Comparison of ENCODE assay signal across 8 mouse cellular contexts in the genomic region with DNA sequence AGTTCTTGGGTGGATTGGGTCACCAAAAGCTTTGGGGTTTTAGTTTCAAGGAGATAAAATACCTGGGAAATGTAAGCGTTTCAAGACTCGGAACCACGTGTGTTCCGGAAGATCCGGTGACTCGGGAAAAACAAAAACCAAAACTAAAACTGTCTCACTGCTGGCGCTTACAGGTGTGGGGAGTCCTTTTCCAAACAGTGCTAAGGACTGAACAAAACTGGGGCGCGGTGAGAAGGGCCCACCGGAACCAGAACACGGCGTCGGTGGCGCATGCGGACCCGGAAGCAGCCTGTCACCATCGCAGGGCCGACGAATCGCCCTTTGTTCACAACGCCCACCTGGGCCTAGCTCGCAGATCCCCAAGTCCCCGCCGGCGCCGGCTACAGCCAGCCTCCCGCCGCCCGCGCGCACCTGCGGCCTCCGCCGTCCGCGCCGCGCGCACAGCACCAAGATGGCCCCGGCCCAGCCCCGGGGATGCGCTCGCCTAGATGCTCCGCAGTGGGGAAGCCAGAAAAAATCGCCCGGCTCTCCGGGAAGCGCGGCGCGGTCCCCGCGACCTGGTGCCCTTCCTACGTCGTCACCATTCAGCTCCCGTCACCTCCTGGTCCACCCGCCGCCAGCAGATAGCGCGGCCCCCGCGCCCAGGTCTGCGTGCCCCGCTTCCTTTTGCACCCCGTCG. TPM values are rescaled to one million over a fixed set of nuclear protein-coding genes. Genes with fewer than 3 reads are reported as not detected.
DNase-seq lines count a peak whose midpoint lies in the region; ATAC-seq and TF ChIP-seq lines count a peak whose summit lies in the region.

No protein-coding gene starts in this region.

- TF ChIP-seq CTCF in spleen, adult 2 months (IDR thresholded peaks at IDR 0.05; ENCODE audit: extremely low read depth, insufficient read depth, insufficient read length, insufficient replicate concordance), result no peak
- TF ChIP-seq CTCF in kidney, postnatal 0 days (IDR thresholded peaks at IDR 0.05; ENCODE audit: low read depth), result no peak
- no peak for TF ChIP-seq CTCF in lung, adult 2 months (IDR thresholded peaks at IDR 0.05; ENCODE audit: insufficient read depth, low read length)

- peaks cover 12% of the 10 kb centered on the region for H3K4me1 ChIP-seq in spleen, adult 2 months (ENCODE audit: control insufficient read depth, insufficient read depth, insufficient read length)
- peaks cover 7% of the 10 kb centered on the region for H3K4me1 ChIP-seq in brown adipose tissue, adult 24 weeks (ENCODE audit: control insufficient read depth, insufficient read depth, insufficient read length, low read length)
- H3K4me1 ChIP-seq in heart, embryonic 10.5 days, result peaks cover 27% of the 10 kb centered on the region
- H3K4me1 ChIP-seq in kidney, postnatal 0 days (replicated peaks; ENCODE audit: insufficient read depth, low read length), result peaks cover 6% of the 10 kb centered on the region; the same call in 1 of the 2 replicates
- peaks cover 5% of the 10 kb centered on the region for H3K4me1 ChIP-seq in lung, adult 2 months (ENCODE audit: control insufficient read depth, insufficient read depth, low read length)
- peaks cover 29% of the 10 kb centered on the region for H3K4me1 ChIP-seq in neural tube, embryonic 14.5 days (ENCODE audit: control insufficient read depth, insufficient read depth, low read length)

- peaks cover 15% of the 10 kb centered on the region for H3K36me3 ChIP-seq in spleen, adult 2 months (ENCODE audit: control insufficient read depth, insufficient read depth, low read length)
- H3K36me3 ChIP-seq in heart, embryonic 10.5 days, result peaks cover 29% of the 10 kb centered on the region
- H3K36me3 ChIP-seq in kidney, postnatal 0 days (ENCODE audit: insufficient read depth, low read length), result peaks cover 27% of the 10 kb centered on the region
- H3K36me3 ChIP-seq in neural tube, embryonic 14.5 days (ENCODE audit: control insufficient read depth, insufficient read depth, low read length), result peaks cover 25% of the 10 kb centered on the region

- H3K4me2 ChIP-seq in kidney, postnatal 0 days (ENCODE audit: low read length), result peak overlapping the region; percentile 65
- peak overlapping the region; percentile 81 for H3K4me2 ChIP-seq in neural tube, embryonic 14.5 days (ENCODE audit: low read depth, low read length)

- no peaks in the 10 kb centered on the region for H3K9me3 ChIP-seq in heart, embryonic 10.5 days
- no peaks in the 10 kb centered on the region for H3K9me3 ChIP-seq in kidney, postnatal 0 days (replicated peaks; ENCODE audit: low read length)
- no peaks in the 10 kb centered on the region for H3K9me3 ChIP-seq in neural tube, embryonic 14.5 days (ENCODE audit: control insufficient read depth, low read length)

- H3K9ac ChIP-seq in kidney, postnatal 0 days (ENCODE audit: low read depth, low read length), result peak overlapping the region; percentile 84
- peak overlapping the region; percentile 96 for H3K9ac ChIP-seq in neural tube, embryonic 14.5 days (replicated peaks; ENCODE audit: low read depth, low read length)

- peak; percentile 18 to 19 for DNase-seq in spleen, adult 2 months (ENCODE audit: low read depth in 1 of 2, low spot score in 2 of 2)
- DNase-seq in spleen, adult 12 weeks (ENCODE audit: low spot score), result no peak
- DNase-seq in heart, embryonic 10.5 days (ENCODE audit: low spot score), result peak; percentile 82
- peak; percentile 47 for DNase-seq in kidney, postnatal 0 days (ENCODE audit: low spot score)
- peak; percentile 38 for DNase-seq in lung, adult 2 months

- peak overlapping the region; percentile 99 for H3K4me3 ChIP-seq in spleen, adult 2 months (ENCODE audit: extremely low read depth, insufficient read depth, insufficient read length)
- H3K4me3 ChIP-seq in brown adipose tissue, adult 24 weeks (ENCODE audit: insufficient read depth, low read depth, low read length), result peak overlapping the region; percentile 99
- peak overlapping the region; percentile 97 for H3K4me3 ChIP-seq in heart, embryonic 10.5 days
- peak overlapping the region; percentile 93 for H3K4me3 ChIP-seq in kidney, postnatal 0 days (replicated peaks; ENCODE audit: low read depth, low read length)
- H3K4me3 ChIP-seq in lung, adult 2 months (replicated peaks; ENCODE audit: extremely low read depth, low read depth, low read length), result peak overlapping the region; percentile 98
- peak overlapping the region; percentile 97 for H3K4me3 ChIP-seq in neural tube, embryonic 14.5 days (ENCODE audit: low read depth, low read length)

- no peaks in the 10 kb centered on the region for H3K27me3 ChIP-seq in spleen, adult 2 months (ENCODE audit: control insufficient read depth, insufficient read depth, low read length)
- no peaks in the 10 kb centered on the region for H3K27me3 ChIP-seq in heart, embryonic 10.5 days (ENCODE audit: insufficient read depth, poor library complexity, severe bottlenecking)
- H3K27me3 ChIP-seq in kidney, postnatal 0 days (ENCODE audit: insufficient read depth, low read length), result no peaks in the 10 kb centered on the region
- no peaks in the 10 kb centered on the region for H3K27me3 ChIP-seq in neural tube, embryonic 14.5 days (ENCODE audit: control insufficient read depth, insufficient read depth, low read length)

- peak overlapping the region; percentile 91 for H3K27ac ChIP-seq in spleen, adult 2 months (ENCODE audit: insufficient read depth, low read length)
- H3K27ac ChIP-seq in brown adipose tissue, adult 24 weeks (replicated peaks; ENCODE audit: low read depth, low read length), result peak overlapping the region; percentile 78
- peak overlapping the region; percentile 96 for H3K27ac ChIP-seq in heart, embryonic 10.5 days
- peak overlapping the region; percentile 95 for H3K27ac ChIP-seq in kidney, postnatal 0 days
- peak overlapping the region; percentile 99 for H3K27ac ChIP-seq in neural tube, embryonic 14.5 days (ENCODE audit: low read depth, low read length)

- under 1% methylated on average over 66 of the region's 66 CpGs for WGBS in spleen, adult 2 months
- under 1% methylated on average over 65 of the region's 66 CpGs for WGBS in heart, embryonic 10.5 days
- under 1% methylated on average over 66 of the region's 66 CpGs for WGBS in kidney, postnatal 0 days
- under 1% methylated on average over 64 of the region's 66 CpGs for WGBS in lung, adult 2 months
- under 1% methylated on average over 63 of the region's 66 CpGs for WGBS in neural tube, embryonic 14.5 days

- peak; percentile 56 for ATAC-seq in kidney, postnatal 0 days (replicated peaks; ENCODE audit: low FRiP score, low read depth)
- peak; percentile 57 for ATAC-seq in neural tube, embryonic 14.5 days (ENCODE audit: low read depth)
- no peak for ATAC-seq in monocyte, adult 5-6 weeks (replicated peaks; ENCODE audit: insufficient number of reproducible peaks, low FRiP score, low TSS enrichment, poor library complexity, severe bottlenecking)

- TF ChIP-seq POLR2A in spleen, adult 2 months (IDR thresholded peaks at IDR 0.05; ENCODE audit: low read depth, low read length), result no peak
- 0 out of 2 replicates have a peak, but pooled peaks have one; percentile 29 for TF ChIP-seq POLR2A in lung, adult 2 months (IDR thresholded peaks at IDR 0.05; ENCODE audit: borderline replicate concordance, extremely low read depth, low read depth, low read length)

RNA-seq across cellular contexts. Expression of gene Psma7, which starts 0.5 kb away (rescaled TPM):
- polyA plus RNA-seq in spleen, adult 2 months (2012; rRNA removed), result 87.4 and 96.4 TPM in 2 replicates
- polyA plus RNA-seq in brown adipose tissue, adult 24 weeks (2012; ENCODE audit: insufficient read depth, insufficient read length, missing spikeins), result 177 and 196 TPM in 2 replicates
- polyA plus RNA-seq in heart, embryonic 10.5 days (2016; fragmentation: Nextera tagmentation; extraction: Ambion mirVana), result 567 and 701 TPM in 2 replicates
- polyA plus RNA-seq in kidney, postnatal 0 days (2015; fragmentation: Nextera tagmentation; extraction: Ambion mirVana), result 641 and 676 TPM in 2 replicates
- polyA plus RNA-seq in lung, adult 2 months (2012; rRNA removed), result 98.3 and 115 TPM in 2 replicates
- 585 and 653 TPM in 2 replicates for polyA plus RNA-seq in neural tube, embryonic 14.5 days (2014; fragmentation: Nextera tagmentation; extraction: Ambion mirVana)
- total RNA-seq in monocyte, adult 5-6 weeks (2017), result 280 to 356 TPM (median 293 TPM) in 3 replicates

RNA-seq across cellular contexts. Expression of gene Ss18l1, which starts 0.6 kb away (rescaled TPM):
- 5.9 and 6.8 TPM in 2 replicates for polyA plus RNA-seq in spleen, adult 2 months (2012; rRNA removed)
- 1.2 and 1.5 TPM in 2 replicates for polyA plus RNA-seq in brown adipose tissue, adult 24 weeks (2012; ENCODE audit: insufficient read depth, insufficient read length, missing spikeins)
- polyA plus RNA-seq in heart, embryonic 10.5 days (2016; fragmentation: Nextera tagmentation; extraction: Ambion mirVana), result 3.5 and 4.4 TPM in 2 replicates
- polyA plus RNA-seq in kidney, postnatal 0 days (2015; fragmentation: Nextera tagmentation; extraction: Ambion mirVana), result 3.9 and 4.2 TPM in 2 replicates
- 7.1 and 7.4 TPM in 2 replicates for polyA plus RNA-seq in lung, adult 2 months (2012; rRNA removed)
- polyA plus RNA-seq in neural tube, embryonic 14.5 days (2014; fragmentation: Nextera tagmentation; extraction: Ambion mirVana), result 57.8 and 58.8 TPM in 2 replicates
- 3.4 to 5.8 TPM (median 5.0 TPM) in 3 replicates for total RNA-seq in monocyte, adult 5-6 weeks (2017)

RNA-seq across cellular contexts. Expression of gene Lsm14b, which starts 16.9 kb away (rescaled TPM):
- polyA plus RNA-seq in spleen, adult 2 months (2012; rRNA removed), result 17.9 and 25.8 TPM in 2 replicates
- polyA plus RNA-seq in brown adipose tissue, adult 24 weeks (2012; ENCODE audit: insufficient read depth, insufficient read length, missing spikeins), result 19.9 and 25.8 TPM in 2 replicates
- polyA plus RNA-seq in heart, embryonic 10.5 days (2016; fragmentation: Nextera tagmentation; extraction: Ambion mirVana), result 4.0 and 4.9 TPM in 2 replicates
- 9.3 and 10.4 TPM in 2 replicates for polyA plus RNA-seq in kidney, postnatal 0 days (2015; fragmentation: Nextera tagmentation; extraction: Ambion mirVana)
- 19.8 and 24.0 TPM in 2 replicates for polyA plus RNA-seq in lung, adult 2 months (2012; rRNA removed)
- 14.1 and 17.3 TPM in 2 replicates for polyA plus RNA-seq in neural tube, embryonic 14.5 days (2014; fragmentation: Nextera tagmentation; extraction: Ambion mirVana)
- 38.6 to 53.9 TPM (median 53.4 TPM) in 3 replicates for total RNA-seq in monocyte, adult 5-6 weeks (2017)

RNA-seq across cellular contexts. Expression of gene Mtg2, which starts 28.7 kb away (rescaled TPM):
- 12.8 and 13.9 TPM in 2 replicates for polyA plus RNA-seq in spleen, adult 2 months (2012; rRNA removed)
- 17.4 and 21.7 TPM in 2 replicates for polyA plus RNA-seq in brown adipose tissue, adult 24 weeks (2012; ENCODE audit: insufficient read depth, insufficient read length, missing spikeins)
- polyA plus RNA-seq in heart, embryonic 10.5 days (2016; fragmentation: Nextera tagmentation; extraction: Ambion mirVana), result 28.2 and 29.7 TPM in 2 replicates
- 18.6 and 19.3 TPM in 2 replicates for polyA plus RNA-seq in kidney, postnatal 0 days (2015; fragmentation: Nextera tagmentation; extraction: Ambion mirVana)
- 15.2 and 17.1 TPM in 2 replicates for polyA plus RNA-seq in lung, adult 2 months (2012; rRNA removed)
- polyA plus RNA-seq in neural tube, embryonic 14.5 days (2014; fragmentation: Nextera tagmentation; extraction: Ambion mirVana), result 33.3 and 34.2 TPM in 2 replicates
- 13.7 to 21.6 TPM (median 15.9 TPM) in 3 replicates for total RNA-seq in monocyte, adult 5-6 weeks (2017)
